Mouse (Mus musculus): ENCODE results near the gene Hspb8. TPM values are rescaled to one million over a fixed set of nuclear protein-coding genes. Genes with fewer than 3 reads are reported as not detected.

Gene Hspb8
- polyA plus RNA-seq, 1 experiment from 2014 or later: 3.7 TPM

GRCm38 (mm10) chr5:116448409-116449191, 25.9 kb upstream of the Hspb8 start:
- no peak overlapping the region for H3K4me2 ChIP-seq (ENCODE audit: low read length)
- no peaks in the 10 kb centered on the region for H3K9me3 ChIP-seq (ENCODE audit: control insufficient read depth, low read length)
- no peak overlapping the region for H3K4me3 ChIP-seq (replicated peaks; ENCODE audit: low read length)
- H3K9ac ChIP-seq (replicated peaks; ENCODE audit: low read depth, low read length): no peak overlapping the region
- peaks cover 31% of the 10 kb centered on the region for H3K4me1 ChIP-seq (replicated peaks; ENCODE audit: control insufficient read depth, insufficient read depth, low read length)
- peak; percentile 50; the same call in 1 of the 2 replicates for ATAC-seq
- peaks cover 10% of the 10 kb centered on the region for H3K36me3 ChIP-seq (ENCODE audit: control insufficient read depth, insufficient read depth)
- H3K27ac ChIP-seq (ENCODE audit: low read length): 0 out of 2 replicates have a peak overlapping the region, but pooled peaks have one; percentile 2
- 6% methylated on average over 10 of the region's 11 CpGs for WGBS
- no peaks in the 10 kb centered on the region for H3K27me3 ChIP-seq (replicated peaks; ENCODE audit: control insufficient read depth, insufficient read depth, low read length)

DNA sequence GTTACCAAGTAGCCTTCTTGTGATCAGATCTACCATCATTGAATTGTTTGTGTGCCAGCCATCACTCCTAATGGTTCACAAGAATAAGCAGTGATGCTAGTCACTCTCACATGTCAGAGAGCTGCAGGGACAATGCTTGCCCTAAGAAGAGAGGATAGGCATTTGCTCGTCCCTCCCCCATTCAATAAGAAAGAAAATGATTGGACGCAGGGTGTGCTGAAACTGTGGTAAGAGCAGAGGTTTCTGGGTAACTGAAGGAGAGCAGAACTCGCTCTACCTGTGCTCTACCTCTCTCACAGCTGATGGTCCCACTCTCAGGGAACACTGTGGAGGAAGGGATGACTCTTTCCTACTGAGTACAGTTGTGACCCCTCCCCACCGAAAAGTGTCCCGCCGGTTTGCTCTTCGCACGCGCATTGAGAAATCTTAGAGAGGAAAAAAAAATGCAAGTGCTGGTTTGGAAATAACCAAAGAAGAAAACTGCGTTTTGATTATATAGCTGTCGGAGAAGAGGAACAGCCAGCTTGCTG, 25.2 kb upstream of the Hspb8 start:
- no peak for ATAC-seq
- Histone ChIP-seq H3K27ac (ENCODE audit: low read length) (no peak overlapping the region), H3K4me3 (replicated peaks; ENCODE audit: low read length) (no peak overlapping the region), H3K4me2 (ENCODE audit: low read length) (no peak overlapping the region), H3K4me1 (replicated peaks; ENCODE audit: control insufficient read depth, insufficient read depth, low read length) (peaks cover 32% of the 10 kb centered on the region), H3K27me3 (replicated peaks; ENCODE audit: control insufficient read depth, insufficient read depth, low read length) (no peaks in the 10 kb centered on the region), H3K9me3 (ENCODE audit: control insufficient read depth, low read length) (no peaks in the 10 kb centered on the region), H3K9ac (replicated peaks; ENCODE audit: low read depth, low read length) (no peak overlapping the region), H3K36me3 (ENCODE audit: control insufficient read depth, insufficient read depth) (peaks cover 10% of the 10 kb centered on the region)
- 52% methylated on average over 11 of the region's 11 CpGs for WGBS

DNA sequence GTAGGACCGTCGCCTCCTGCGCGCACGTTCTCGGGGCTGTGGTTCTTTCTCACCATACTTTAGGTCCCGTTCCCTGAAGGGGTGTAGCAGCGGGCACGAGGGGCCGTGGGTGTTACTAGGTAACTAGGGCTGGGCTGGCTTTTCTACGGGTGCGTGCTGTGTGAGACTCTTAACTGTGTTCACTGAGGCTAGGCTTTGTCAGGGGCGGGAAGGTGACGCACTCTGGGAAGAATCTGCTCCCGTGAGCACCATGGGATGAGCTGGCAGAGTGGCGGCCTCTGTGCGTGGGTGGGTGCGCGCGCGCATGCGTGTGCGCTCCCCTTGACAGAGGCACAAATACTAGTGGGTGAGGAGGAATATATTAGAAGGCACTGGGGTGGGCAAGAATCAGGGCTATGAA, 23.9 kb upstream of the Hspb8 start:
- WGBS: 49% methylated on average over 23 of the region's 23 CpGs
- H3K4me1 ChIP-seq (replicated peaks; ENCODE audit: control insufficient read depth, insufficient read depth, low read length): peaks cover 36% of the 10 kb centered on the region
- no peak overlapping the region for H3K4me2 ChIP-seq (ENCODE audit: low read length)
- no peaks in the 10 kb centered on the region for H3K27me3 ChIP-seq (replicated peaks; ENCODE audit: control insufficient read depth, insufficient read depth, low read length)
- H3K27ac ChIP-seq (ENCODE audit: low read length): no peak overlapping the region
- H3K9me3 ChIP-seq (ENCODE audit: control insufficient read depth, low read length): no peaks in the 10 kb centered on the region
- no peak overlapping the region for H3K4me3 ChIP-seq (replicated peaks; ENCODE audit: low read length)
- H3K36me3 ChIP-seq (ENCODE audit: control insufficient read depth, insufficient read depth): peaks cover 10% of the 10 kb centered on the region
- no peak overlapping the region for H3K9ac ChIP-seq (replicated peaks; ENCODE audit: low read depth, low read length)
- ATAC-seq: no peak

DNA sequence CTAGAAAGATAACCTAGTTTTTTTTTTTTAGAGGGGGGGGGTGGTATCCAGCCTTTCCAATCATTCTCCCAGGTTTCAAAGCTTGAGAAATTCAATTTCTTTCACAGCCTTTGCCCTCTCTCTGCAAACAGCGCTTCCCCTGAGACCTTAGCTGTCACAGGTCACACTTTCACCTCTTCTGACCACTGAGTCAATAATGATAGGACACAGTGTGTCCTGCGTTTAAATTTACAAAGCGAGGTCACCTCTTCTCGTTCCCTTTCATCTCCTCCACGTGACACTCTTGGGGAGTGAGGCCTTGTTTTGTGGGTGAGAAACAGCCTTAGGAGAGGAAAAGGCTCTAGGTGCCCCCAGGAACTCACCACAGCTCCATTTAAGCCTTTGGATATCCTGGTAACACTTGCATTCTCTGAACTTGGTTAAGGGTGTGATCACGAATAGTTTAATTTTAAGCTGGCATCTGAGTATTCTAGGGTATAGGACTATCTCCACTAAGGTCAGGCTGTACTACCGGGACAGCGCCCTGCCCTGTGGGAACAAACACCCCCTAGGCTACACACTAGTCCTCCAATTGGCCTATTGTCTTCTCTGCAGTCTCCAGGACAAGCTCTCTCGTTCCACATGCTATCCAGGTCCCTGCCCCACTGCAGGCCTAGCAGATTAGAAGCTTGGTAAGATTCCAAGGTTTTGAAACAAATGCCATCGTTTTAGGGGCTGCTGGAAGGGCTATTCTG, 23.1 kb upstream of the Hspb8 start:
- Histone ChIP-seq H3K4me2 (ENCODE audit: low read length) (no peak overlapping the region), H3K4me3 (replicated peaks; ENCODE audit: low read length) (no peak overlapping the region), H3K27ac (ENCODE audit: low read length) (no peak overlapping the region), H3K36me3 (ENCODE audit: control insufficient read depth, insufficient read depth) (peaks cover 10% of the 10 kb centered on the region), H3K27me3 (replicated peaks; ENCODE audit: control insufficient read depth, insufficient read depth, low read length) (no peaks in the 10 kb centered on the region), H3K9ac (replicated peaks; ENCODE audit: low read depth, low read length) (no peak overlapping the region), H3K4me1 (replicated peaks; ENCODE audit: control insufficient read depth, insufficient read depth, low read length) (peaks cover 36% of the 10 kb centered on the region), H3K9me3 (ENCODE audit: control insufficient read depth, low read length) (no peaks in the 10 kb centered on the region)
- ATAC-seq: no peak
- WGBS: 59% methylated on average over 10 of the region's 10 CpGs

DNA sequence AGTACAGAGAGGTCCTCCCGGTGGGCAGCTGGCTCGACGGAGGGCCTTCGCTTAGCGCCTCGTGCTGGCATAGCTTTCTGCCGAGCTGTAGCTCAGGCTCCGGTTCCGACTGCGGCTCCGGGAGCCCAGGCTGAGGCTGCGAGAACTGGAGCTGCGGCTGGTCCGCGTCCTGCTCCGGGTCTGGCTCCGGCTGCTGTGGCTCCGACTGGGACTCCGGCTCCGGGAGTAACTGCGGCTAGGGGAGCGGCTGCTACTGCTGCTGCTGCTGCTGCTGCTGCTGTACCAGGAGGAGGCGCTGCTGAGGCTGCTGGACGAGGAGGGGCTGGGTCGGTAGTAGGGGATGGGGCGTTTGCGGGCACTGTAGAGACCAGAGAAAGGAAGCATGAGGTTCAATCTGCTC, 21.9 kb upstream of the Hspb8 start:
- Histone ChIP-seq H3K27ac (ENCODE audit: low read length) (peak overlapping the region; percentile 9; the same call in 1 of the 2 replicates), H3K4me2 (ENCODE audit: low read length) (no peak overlapping the region)
- 68% methylated on average over 27 of the region's 27 CpGs for WGBS

DNA sequence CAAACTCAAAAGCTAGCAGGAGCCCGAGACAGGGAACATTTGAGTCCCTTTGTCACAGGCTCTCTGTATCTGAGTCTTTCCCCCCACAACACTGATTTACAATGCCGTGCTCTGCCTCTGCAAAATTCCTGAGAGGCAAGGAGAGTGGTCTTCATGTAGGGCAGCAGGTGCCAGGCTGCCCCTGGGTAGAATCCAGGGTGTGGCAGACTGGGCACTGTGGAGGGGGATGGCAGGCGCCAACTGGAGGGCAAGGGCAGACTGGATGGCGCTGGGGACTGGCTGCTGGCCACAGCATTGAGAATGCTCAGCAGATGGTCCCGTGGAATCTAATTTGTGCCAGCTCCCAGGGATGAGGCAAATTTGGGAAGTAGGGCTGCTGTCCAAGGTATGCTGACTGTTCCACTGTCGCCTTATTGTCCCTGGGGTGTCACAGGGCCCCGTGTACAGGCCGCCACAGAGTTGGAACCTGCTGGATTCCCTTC, 20.8 kb upstream of the Hspb8 start:
- no peak overlapping the region for H3K9ac ChIP-seq (replicated peaks; ENCODE audit: low read depth, low read length)
- no peaks in the 10 kb centered on the region for H3K27me3 ChIP-seq (replicated peaks; ENCODE audit: control insufficient read depth, insufficient read depth, low read length)
- no peak overlapping the region for H3K4me3 ChIP-seq (replicated peaks; ENCODE audit: low read length)
- ATAC-seq: peak; percentile 72
- no peaks in the 10 kb centered on the region for H3K9me3 ChIP-seq (ENCODE audit: control insufficient read depth, low read length)
- peaks cover 5% of the 10 kb centered on the region for H3K36me3 ChIP-seq (ENCODE audit: control insufficient read depth, insufficient read depth)
- 37% methylated on average over 8 of the region's 8 CpGs for WGBS
- H3K4me2 ChIP-seq (ENCODE audit: low read length): no peak overlapping the region
- H3K4me1 ChIP-seq (replicated peaks; ENCODE audit: control insufficient read depth, insufficient read depth, low read length): peaks cover 26% of the 10 kb centered on the region
- peak overlapping the region; percentile 83 for H3K27ac ChIP-seq (ENCODE audit: low read length)

More for the DNA sequence above, 21.9 kb upstream of the Hspb8 start:
- H3K36me3 ChIP-seq (ENCODE audit: control insufficient read depth, insufficient read depth): peaks cover 5% of the 10 kb centered on the region
- H3K4me3 ChIP-seq (replicated peaks; ENCODE audit: low read length): no peak overlapping the region
- no peaks in the 10 kb centered on the region for H3K27me3 ChIP-seq (replicated peaks; ENCODE audit: control insufficient read depth, insufficient read depth, low read length)
- no peak for ATAC-seq
- peaks cover 35% of the 10 kb centered on the region for H3K4me1 ChIP-seq (replicated peaks; ENCODE audit: control insufficient read depth, insufficient read depth, low read length)
- no peak overlapping the region for H3K9ac ChIP-seq (replicated peaks; ENCODE audit: low read depth, low read length)
- no peaks in the 10 kb centered on the region for H3K9me3 ChIP-seq (ENCODE audit: control insufficient read depth, low read length)

DNA sequence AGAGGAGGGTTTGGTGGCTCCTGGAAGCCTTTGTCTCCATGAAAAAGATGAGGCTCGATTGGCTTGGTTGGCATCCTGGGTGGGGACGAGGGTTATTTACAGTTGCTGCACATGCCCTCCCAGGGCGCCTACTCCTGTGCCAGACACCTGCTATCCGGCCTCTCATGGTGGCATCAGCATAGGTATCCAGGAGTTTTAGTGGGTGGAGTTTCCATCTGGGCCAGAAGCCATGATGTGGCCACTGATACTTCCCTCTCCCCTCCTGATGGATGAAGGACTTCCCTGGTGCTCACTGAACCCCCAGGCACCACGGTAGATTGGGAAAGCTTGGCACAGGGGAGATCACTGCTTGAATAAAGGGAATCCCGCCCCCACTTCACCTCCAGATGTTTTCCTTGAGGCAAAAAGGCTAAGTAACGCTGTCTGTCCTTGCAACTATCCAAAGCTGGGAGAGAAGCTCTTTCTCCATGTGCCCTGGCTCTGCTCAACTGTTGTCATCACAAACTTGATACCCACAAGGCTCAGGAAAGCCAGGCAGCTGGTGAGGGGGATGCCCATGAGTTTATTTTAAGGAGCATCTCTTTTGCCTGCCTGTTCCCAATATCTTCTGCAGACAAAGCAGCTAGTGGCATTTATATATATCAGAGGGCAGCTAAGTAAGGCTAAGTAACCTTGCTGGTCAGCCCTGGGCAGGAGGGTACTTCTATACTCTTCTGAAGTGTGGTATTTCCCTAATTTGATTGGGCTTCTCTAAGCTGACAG, 20.2 kb upstream of the Hspb8 start:
- H3K27ac ChIP-seq (ENCODE audit: low read length): peak overlapping the region; percentile 83
- no peak overlapping the region for H3K4me2 ChIP-seq (ENCODE audit: low read length)
- H3K4me3 ChIP-seq (replicated peaks; ENCODE audit: low read length): no peak overlapping the region
- no peaks in the 10 kb centered on the region for H3K27me3 ChIP-seq (replicated peaks; ENCODE audit: control insufficient read depth, insufficient read depth, low read length)
- H3K4me1 ChIP-seq (replicated peaks; ENCODE audit: control insufficient read depth, insufficient read depth, low read length): peaks cover 26% of the 10 kb centered on the region
- no peaks in the 10 kb centered on the region for H3K9me3 ChIP-seq (ENCODE audit: control insufficient read depth, low read length)
- 0 out of 2 replicates have a peak, but pooled peaks have one; percentile 7 for ATAC-seq
- peaks cover 5% of the 10 kb centered on the region for H3K36me3 ChIP-seq (ENCODE audit: control insufficient read depth, insufficient read depth)
- WGBS: 68% methylated on average over 7 of the region's 7 CpGs
- no peak overlapping the region for H3K9ac ChIP-seq (replicated peaks; ENCODE audit: low read depth, low read length)

GRCm38 (mm10) chr5:116440251-116440650, 17.6 kb upstream of the Hspb8 start:
- Histone ChIP-seq H3K9ac (replicated peaks; ENCODE audit: low read depth, low read length) (no peak overlapping the region), H3K36me3 (ENCODE audit: control insufficient read depth, insufficient read depth) (no peaks in the 10 kb centered on the region; the same call in 1 of the 2 replicates), H3K4me3 (replicated peaks; ENCODE audit: low read length) (no peak overlapping the region), H3K9me3 (ENCODE audit: control insufficient read depth, low read length) (no peaks in the 10 kb centered on the region), H3K4me2 (ENCODE audit: low read length) (no peak overlapping the region), H3K27ac (ENCODE audit: low read length) (no peak overlapping the region), H3K4me1 (replicated peaks; ENCODE audit: control insufficient read depth, insufficient read depth, low read length) (peaks cover 19% of the 10 kb centered on the region), H3K27me3 (replicated peaks; ENCODE audit: control insufficient read depth, insufficient read depth, low read length) (no peaks in the 10 kb centered on the region)
- 46% methylated on average over 4 of the region's 4 CpGs for WGBS
- no peak for ATAC-seq

All from forebrain, embryonic 16.5 days (tissue).